Mouse (Mus musculus) CH12.LX (cell line): ENCODE data around the gene Mpzl2. TPM values are rescaled to one million over a fixed set of nuclear protein-coding genes. Genes with fewer than 3 reads are reported as not detected.

ENCODE experiments used
- DNase-seq: peaks from one replicate; pipeline ENCODE4 v3.0.0-alpha.2; 2013; ENCODE audit errors: extremely low read depth
- H3K27ac ChIP-seq: 2 replicates; pipeline ENCODE4 v1.5.1; 2012; ENCODE audit warnings: low read depth, mild to moderate bottlenecking, control low read depth, moderate library complexity; ENCODE audit not compliant: insufficient read depth
- H3K27me3 ChIP-seq: replicated peaks from 2 replicates; pipeline ENCODE3; 2012; ENCODE audit warnings: inconsistent platforms
- H3K36me3 ChIP-seq, 2 experiments: replicated peaks in 1 of 2; 2 replicates each; pipeline versions ENCODE3 to v1.6.1; 2012; ENCODE audit warnings: inconsistent platforms in 1 of 2, low read length in 1 of 2, mild to moderate bottlenecking in 1 of 2, mixed read lengths in 1 of 2, moderate library complexity in 1 of 2; ENCODE audit not compliant: control insufficient read depth in 1 of 2, insufficient read depth in 1 of 2
- H3K4me1 ChIP-seq, 2 experiments: 2 replicates each; pipeline ENCODE4 v1.6.1; 2012; ENCODE audit warnings: inconsistent platforms in 1 of 2, moderate library complexity in 1 of 2; ENCODE audit not compliant: insufficient read depth in 2 of 2, control insufficient read depth in 1 of 2
- H3K4me2 ChIP-seq: 2 replicates; pipeline ENCODE4 v1.6.1; 2012; ENCODE audit warnings: low read depth, mild to moderate bottlenecking, control low read depth; ENCODE audit not compliant: poor library complexity, insufficient read depth, severe bottlenecking
- H3K4me3 ChIP-seq, 3 experiments: fragments of 150-350 bp in 1 of 3; sonication (generic) in 1 of 3; replicated peaks in 1 of 3; 2 replicates each; pipeline versions ENCODE3 to v1.5.1; 2011 to 2012; ENCODE audit warnings: low read depth in 2 of 3, low read length in 2 of 3, mild to moderate bottlenecking in 2 of 3, moderate library complexity in 2 of 3, control low read depth in 1 of 3, improper control_type of control experiment in 1 of 3, inconsistent platforms in 1 of 3, mixed read lengths in 1 of 3; ENCODE audit not compliant: poor library complexity in 1 of 3
- H3K79me2 ChIP-seq: replicated peaks from 2 replicates; pipeline ENCODE4 v1.6.1; 2012; ENCODE audit warnings: mild to moderate bottlenecking, moderate library complexity; ENCODE audit not compliant: control insufficient read depth, poor library complexity, insufficient read depth, severe bottlenecking; ENCODE audit errors: extremely low read depth
- H3K9ac ChIP-seq: 2 replicates; pipeline ENCODE4 v1.6.1; 2012; ENCODE audit warnings: low read depth, mild to moderate bottlenecking, control low read depth, moderate library complexity; ENCODE audit not compliant: insufficient read depth
- H3K9me3 ChIP-seq: replicated peaks from 2 replicates; pipeline ENCODE3; 2012; ENCODE audit warnings: low read length, inconsistent platforms, mixed read lengths
- CHD2 ChIP-seq: IDR thresholded peaks from 2 replicates; pipeline ENCODE4 v1.6.1; 2011; ENCODE audit warnings: low read length, improper control_type of control experiment
- CTCF ChIP-seq, 2 experiments: IDR thresholded peaks in 1 of 2; conservative IDR thresholded peaks in 1 of 2; 2 replicates each; pipeline ENCODE4 v1.5.1; 2011 to 2012; ENCODE audit warnings: low read depth in 2 of 2, low read length in 2 of 2, improper control_type of control experiment in 1 of 2, inconsistent platforms in 1 of 2, mild to moderate bottlenecking in 1 of 2, moderate library complexity in 1 of 2
- E2F4 ChIP-seq: IDR thresholded peaks from 2 replicates; pipeline ENCODE4 v1.6.1; 2011; ENCODE audit warnings: low read depth, low read length, improper control_type of control experiment; ENCODE audit not compliant: insufficient replicate concordance
- ETS1 ChIP-seq: conservative IDR thresholded peaks from 2 replicates; pipeline ENCODE4 v1.6.1; 2012; ENCODE audit warnings: low read depth, mild to moderate bottlenecking, inconsistent platforms, low read length, improper control_type of control experiment, moderate library complexity
- GABPA ChIP-seq: IDR thresholded peaks from 2 replicates; pipeline ENCODE4 v1.6.1; 2012; ENCODE audit warnings: low read depth, low read length, improper control_type of control experiment, inconsistent platforms; ENCODE audit not compliant: insufficient replicate concordance
- HCFC1 ChIP-seq: IDR thresholded peaks from 2 replicates; pipeline ENCODE4 v1.6.1; 2012; ENCODE audit warnings: low read depth, mild to moderate bottlenecking, inconsistent platforms, low read length, improper control_type of control experiment
- IRF4 ChIP-seq: IDR thresholded peaks from 2 replicates; pipeline ENCODE4 v1.6.1; 2014; ENCODE audit warnings: low read depth, mild to moderate bottlenecking, inconsistent platforms, low read length, improper control_type of control experiment
- MAFK ChIP-seq: IDR thresholded peaks from 2 replicates; pipeline ENCODE4 v1.6.1; 2011; ENCODE audit warnings: low read length, improper control_type of control experiment; ENCODE audit not compliant: insufficient replicate concordance
- MAX ChIP-seq: IDR thresholded peaks from 2 replicates; pipeline ENCODE4 v1.6.1; 2011; ENCODE audit warnings: low read length, improper control_type of control experiment
- MEF2A ChIP-seq: IDR thresholded peaks from 2 replicates; pipeline ENCODE4 v1.6.1; 2014; ENCODE audit warnings: low read depth, mild to moderate bottlenecking, inconsistent platforms, low read length, improper control_type of control experiment, borderline replicate concordance
- MXI1 ChIP-seq: IDR thresholded peaks from 2 replicates; pipeline ENCODE4 v1.6.1; 2011; ENCODE audit warnings: mild to moderate bottlenecking, low read depth, low read length, improper control_type of control experiment
- PAX5 ChIP-seq: IDR thresholded peaks from 2 replicates; pipeline ENCODE4 v1.6.1; 2012; ENCODE audit warnings: low read length, inconsistent platforms, mixed read lengths
- POLR2AphosphoS2 ChIP-seq: IDR thresholded peaks from 2 replicates; pipeline ENCODE4 v1.6.1; 2011; ENCODE audit warnings: low read depth, low read length, improper control_type of control experiment
- RAD21 ChIP-seq: IDR thresholded peaks from 2 replicates; pipeline ENCODE4 v1.6.1; 2011; ENCODE audit warnings: low read depth, mild to moderate bottlenecking, low read length, improper control_type of control experiment, moderate library complexity
- SIN3A ChIP-seq: IDR thresholded peaks from 2 replicates; pipeline ENCODE4 v1.6.1; 2012; ENCODE audit warnings: low read length, improper control_type of control experiment, inconsistent platforms
- SMC3 ChIP-seq: IDR thresholded peaks from 2 replicates; pipeline ENCODE4 v1.6.1; 2011; ENCODE audit warnings: low read depth, low read length, improper control_type of control experiment
- UBTF ChIP-seq: IDR thresholded peaks from 2 replicates; pipeline ENCODE4 v1.6.1; 2012; ENCODE audit warnings: low read depth, mild to moderate bottlenecking, inconsistent platforms, low read length, improper control_type of control experiment, moderate library complexity
- USF2 ChIP-seq: conservative IDR thresholded peaks from 2 replicates; pipeline ENCODE4 v1.6.1; 2011; ENCODE audit warnings: low read depth, low read length, improper control_type of control experiment
- ZMIZ1 ChIP-seq: IDR thresholded peaks from 2 replicates; pipeline ENCODE4 v1.6.1; 2012; ENCODE audit warnings: low read depth, mild to moderate bottlenecking, inconsistent platforms, low read length, improper control_type of control experiment
- ZNF384 ChIP-seq: IDR thresholded peaks from 2 replicates; pipeline ENCODE4 v1.6.1; 2012; ENCODE audit warnings: low read depth, low read length, improper control_type of control experiment, inconsistent platforms
- dilution Hi-C: fragments of 300-500 bp; cut with MboI; formaldehyde crosslinking; loops from 2 replicates; pipeline ENCODE4 v1.14.3; 2020; ENCODE audit warnings: low sequenced_read_pairs; ENCODE audit not compliant: extremely low pct_unique_long_range_greater_than_20kb, extremely low pct_ligation_motif_present
- in situ Hi-C: fragments of 300-500 bp; cut with MboI; formaldehyde crosslinking; loops from 3 replicates; pipeline ENCODE4 v1.14.3; 2019; ENCODE audit warnings: low sequenced_read_pairs, low pct_ligation_motif_present, low pct_unique_long_range_greater_than_20kb, mixed read lengths
- polyA plus RNA-seq: library from polyadenylated mRNA; unstranded; fragments of >175 nt; gene quantifications from 2 replicates; pipeline ENCODE4 v1.2.1, GENCODE M21; 2012; ENCODE audit warnings: low read depth; ENCODE audit not compliant: insufficient read length
- total RNA-seq, 2 experiments: library from RNA; depleted of rRNA; stranded (reverse); fragments of 300-350 nt in 1 of 2; fragments of >200 nt in 1 of 2; gene quantifications; 2 replicates each; pipeline ENCODE4 v1.2.3; 2012 to 2014

The Mpzl2 gene
- total and polyA plus RNA-seq, 3 experiments: 0.27 to 0.36 (median 0.30) TPM

GRCm38 (mm10) chr9:44999171-44999570 is 40.4 kb upstream of the Mpzl2 start:
- Histone ChIP-seq H3K4me1 (peaks cover 7 to 16% of the 10 kb centered on the region in 2 experiments; a peak in 3 of 4 replicates), H3K9me3 (no peaks in the 10 kb centered on the region), H3K4me3 (no peak overlapping the region), H3K27me3 (no peaks in the 10 kb centered on the region), H3K36me3 (no peaks in the 10 kb centered on the region), H3K9ac (no peak overlapping the region), H3K4me2 (no peak overlapping the region), H3K27ac (no peak overlapping the region), H3K79me2 (no peaks in the 10 kb centered on the region)
- in situ Hi-C loops (no loop called here), dilution Hi-C loops (no loop called here)
- peak; percentile 14; the same call in 1 of the 2 replicates for TF ChIP-seq SMC3
- no peak for TF ChIP-seq UBTF
- DNase-seq: no peak

- no peak for TF ChIP-seq ETS1
- TF ChIP-seq SIN3A: no peak
- TF ChIP-seq ZMIZ1: no peak
- no peak for TF ChIP-seq ZNF384
- TF ChIP-seq PAX5: no peak
- TF ChIP-seq HCFC1: no peak
- no peak for TF ChIP-seq POLR2AphosphoS2
- TF ChIP-seq IRF4: no peak
- TF ChIP-seq E2F4: no peak
- no peak for TF ChIP-seq RAD21
- Histone ChIP-seq H3K27me3 (no peaks in the 10 kb centered on the region), H3K9ac (no peak overlapping the region), H3K4me2 (no peak overlapping the region), H3K4me1 (peaks cover 7 to 14% of the 10 kb centered on the region in 2 experiments; a peak in 3 of 4 replicates), H3K79me2 (no peaks in the 10 kb centered on the region), H3K36me3 (no peaks in the 10 kb centered on the region), H3K27ac (no peak overlapping the region), H3K9me3 (no peaks in the 10 kb centered on the region), H3K4me3 (no peak overlapping the region)
- DNase-seq: no peak
- in situ Hi-C loops: loop anchor here (25.0 kb wide), 1 partner anchor 388 kb away; the partner anchor contains the start of gene Fxyd2
- dilution Hi-C loops: no loop called here
Observed at GRCm38 (mm10) chr9:44999776-45000175, 39.8 kb upstream of the Mpzl2 start.

- no peak overlapping the region for H3K9ac ChIP-seq
- in situ Hi-C loops: loop anchor here (25.0 kb wide), 1 partner anchor 387 kb away; the partner anchor contains the start of gene Fxyd2
- H3K9me3 ChIP-seq: no peaks in the 10 kb centered on the region
- no peak overlapping the region for H3K4me2 ChIP-seq
- H3K4me1 ChIP-seq: peaks cover 6 to 10% of the 10 kb centered on the region in 2 experiments; a peak in 3 of 4 replicates
- no peaks in the 10 kb centered on the region for H3K27me3 ChIP-seq
- DNase-seq: no peak
- TF ChIP-seq MEF2A: no peak
- no peak for TF ChIP-seq GABPA
- TF ChIP-seq ETS1: no peak
- TF ChIP-seq ZMIZ1: no peak
- no peak for TF ChIP-seq CTCF (conservative IDR thresholded peaks at IDR 0.05 in 1 of 2, IDR thresholded peaks at IDR 0.05 in 1 of 2; ENCODE audit: low read depth in 2 of 2, low read length in 2 of 2)
- no peak for TF ChIP-seq E2F4
- TF ChIP-seq RAD21: no peak
- no peak for TF ChIP-seq PAX5
- no peak for TF ChIP-seq MAX
- no peak for TF ChIP-seq CHD2
- TF ChIP-seq MXI1: no peak
- TF ChIP-seq MAFK: no peak
- TF ChIP-seq SMC3: no peak
- no peak for TF ChIP-seq HCFC1
- no peak for TF ChIP-seq POLR2AphosphoS2
- no peak for TF ChIP-seq ZNF384
- TF ChIP-seq USF2: no peak
- TF ChIP-seq UBTF: no peak
- TF ChIP-seq, all 38 proteins: peak for 0
- Histone ChIP-seq H3K4me3 (no peak overlapping the region), H3K36me3 (no peaks in the 10 kb centered on the region), H3K79me2 (no peaks in the 10 kb centered on the region), H3K27ac (no peak overlapping the region)
- dilution Hi-C loops: no loop called here
Observed at GRCm38 (mm10) chr9:45000249-45000648, 39.4 kb upstream of the Mpzl2 start.
